Mouse (Mus musculus): ENCODE results near the gene Hsp90aa1.
"Not testable (repeated sequence)": the region's sequence is repeated elsewhere in the genome, so short reads cannot be mapped to it uniquely, and the experiment has no call there.

DNA sequence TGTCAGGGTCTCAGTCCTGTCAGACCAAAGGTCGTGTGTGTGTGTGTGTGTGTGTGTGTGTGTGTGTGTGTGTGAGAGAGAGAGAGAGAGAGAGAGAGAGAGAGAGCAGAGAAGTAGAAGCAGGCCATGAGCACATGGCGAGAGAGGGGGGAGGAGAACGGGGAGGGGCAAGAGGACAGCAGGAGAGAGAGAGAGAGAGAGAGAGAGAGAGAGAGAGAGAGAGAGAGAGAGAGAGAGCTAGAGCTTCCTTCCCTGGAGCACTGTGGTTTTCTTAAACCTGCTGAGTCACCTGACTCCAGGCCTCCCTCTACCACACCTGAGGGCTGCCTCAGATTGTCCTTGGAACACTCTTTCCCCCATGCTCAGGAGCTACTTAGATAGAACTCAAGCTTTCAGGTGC is 1.2 kb downstream of the Hsp90aa1 start:
- TF ChIP-seq MXI1 (IDR thresholded peaks at IDR 0.05; ENCODE audit: low read depth, low read length); CTCF (conservative IDR thresholded peaks at IDR 0.05 in 1 of 2, IDR thresholded peaks at IDR 0.05 in 1 of 2; ENCODE audit: low read depth in 2 of 2, low read length in 2 of 2); USF1 (IDR thresholded peaks at IDR 0.05; ENCODE audit: low read depth, low read length); SMC3 (IDR thresholded peaks at IDR 0.05; ENCODE audit: low read depth, low read length): not testable (repeated sequence)
- TF ChIP-seq POLR2A (IDR thresholded peaks at IDR 0.05; ENCODE audit: low read depth, low read length) (peak; percentile 46; the same call in 1 of the 2 replicates), HCFC1 (IDR thresholded peaks at IDR 0.05; ENCODE audit: low read depth, low read length) (peak; percentile 32; the same call in 1 of the 2 replicates)

Data from CH12.LX (cell line).